ENCODE assay signal across 8 mouse cellular contexts in the genomic region with DNA sequence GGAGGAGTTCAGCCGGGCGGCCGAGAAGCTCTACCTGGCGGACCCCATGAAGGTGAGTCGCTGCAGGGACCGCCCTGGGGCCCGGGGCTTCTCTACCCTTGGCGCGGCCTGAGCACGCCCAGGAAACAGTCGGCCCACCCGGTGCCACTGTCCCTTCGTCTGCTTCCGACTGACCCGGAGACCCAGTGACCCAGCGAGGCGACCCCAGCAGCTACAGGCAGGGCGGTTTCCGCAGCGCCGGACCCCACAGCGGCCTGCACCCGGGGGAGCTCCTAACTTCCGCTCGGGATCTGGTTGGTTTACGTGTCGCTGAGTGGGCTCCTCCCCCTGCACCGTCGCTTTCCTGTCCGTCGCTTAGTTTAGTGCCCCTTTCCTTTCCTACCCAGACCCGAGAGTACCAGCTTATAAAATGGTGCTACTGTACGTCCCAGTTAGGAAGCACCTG. TPM values are rescaled to one million over a fixed set of nuclear protein-coding genes. Genes with fewer than 3 reads are reported as not detected.
A peak's percentile ranks its signal among the peaks of the same experiment; 100 is the strongest.
DNase-seq lines count a peak whose midpoint lies in the region; ATAC-seq and TF ChIP-seq lines count a peak whose summit lies in the region.

No protein-coding gene starts in this region.

- peak overlapping the region; percentile 75 for H3K4me3 ChIP-seq in kidney, adult 2 months (ENCODE audit: insufficient read depth, low read depth, low read length)
- peak overlapping the region; percentile 89 for H3K4me3 ChIP-seq in limb, embryonic 12.5 days (replicated peaks)
- peak overlapping the region; percentile 84 for H3K4me3 ChIP-seq in midbrain, embryonic 14.5 days (replicated peaks; ENCODE audit: low read depth, low read length)

- peak; percentile 24 for TF ChIP-seq POLR2A in kidney, adult 2 months (IDR thresholded peaks at IDR 0.05; ENCODE audit: low read depth, low read length)

- ATAC-seq in granulocyte monocyte progenitor cell, adult 5-6 weeks (replicated peaks; ENCODE audit: poor library complexity, severe bottlenecking): peak; percentile 93
- peak; percentile 91 for ATAC-seq in limb, embryonic 12.5 days (ENCODE audit: insufficient number of reproducible peaks, insufficient read depth, low FRiP score, low TSS enrichment, low read depth)
- ATAC-seq in midbrain, embryonic 14.5 days (ENCODE audit: low FRiP score, low TSS enrichment): peak; percentile 93

- no peaks in the 10 kb centered on the region for H3K9me3 ChIP-seq in limb, embryonic 12.5 days
- no peaks in the 10 kb centered on the region for H3K9me3 ChIP-seq in midbrain, embryonic 14.5 days (ENCODE audit: control insufficient read depth, low read length)

- H3K36me3 ChIP-seq in kidney, adult 2 months (ENCODE audit: control insufficient read depth, insufficient read depth, low read length): no peaks in the 10 kb centered on the region; the same call in 1 of the 2 replicates
- H3K36me3 ChIP-seq in limb, embryonic 12.5 days: peaks cover 31% of the 10 kb centered on the region
- H3K36me3 ChIP-seq in midbrain, embryonic 14.5 days (ENCODE audit: control insufficient read depth, insufficient read depth, low read length): peaks cover 8% of the 10 kb centered on the region

- H3K27me3 ChIP-seq in kidney, adult 2 months (replicated peaks; ENCODE audit: control insufficient read depth, insufficient read depth, low read length): no peaks in the 10 kb centered on the region
- H3K27me3 ChIP-seq in limb, embryonic 12.5 days: no peaks in the 10 kb centered on the region
- no peaks in the 10 kb centered on the region for H3K27me3 ChIP-seq in midbrain, embryonic 14.5 days (ENCODE audit: control insufficient read depth, insufficient read depth, low read length)

- H3K4me2 ChIP-seq in limb, embryonic 12.5 days: peak overlapping the region; percentile 68
- H3K4me2 ChIP-seq in midbrain, embryonic 14.5 days (ENCODE audit: low read length): peak overlapping the region; percentile 70

- peak overlapping the region; percentile 80 for H3K9ac ChIP-seq in limb, embryonic 12.5 days (replicated peaks)
- peak overlapping the region; percentile 72 for H3K9ac ChIP-seq in midbrain, embryonic 14.5 days (replicated peaks; ENCODE audit: low read length)

- TF ChIP-seq CTCF in kidney, adult 2 months (conservative IDR thresholded peaks at IDR 0.05; ENCODE audit: insufficient read depth, insufficient read length, low read depth, low read length): no peak

- peaks cover 9% of the 10 kb centered on the region for H3K4me1 ChIP-seq in kidney, adult 2 months (ENCODE audit: control insufficient read depth, insufficient read depth, low read length)
- peaks cover 17% of the 10 kb centered on the region for H3K4me1 ChIP-seq in limb, embryonic 12.5 days (replicated peaks)
- H3K4me1 ChIP-seq in midbrain, embryonic 14.5 days (ENCODE audit: control insufficient read depth, insufficient read depth, low read length): peaks cover 10% of the 10 kb centered on the region; the same call in 1 of the 2 replicates

- under 1% methylated on average over 33 of the region's 33 CpGs for WGBS in kidney, adult 2 months
- WGBS in limb, embryonic 12.5 days: 0% methylated on average over 33 of the region's 33 CpGs
- under 1% methylated on average over 33 of the region's 33 CpGs for WGBS in midbrain, embryonic 14.5 days

- peak overlapping the region; percentile 29 for H3K27ac ChIP-seq in kidney, adult 2 months (ENCODE audit: insufficient read depth, low read depth, low read length)
- peak overlapping the region; percentile 85 for H3K27ac ChIP-seq in limb, embryonic 12.5 days
- peak overlapping the region; percentile 77 for H3K27ac ChIP-seq in midbrain, embryonic 14.5 days (replicated peaks; ENCODE audit: low read depth, low read length)

- DNase-seq in urinary bladder, adult 18-20 months (ENCODE audit: low spot score in 2 of 2): peak; percentile 57 to 74
- DNase-seq in urinary bladder, adult 2 months (ENCODE audit: low spot score): no peak
- peak; percentile 86 for DNase-seq in embryo, embryonic 9.5 days (ENCODE audit: extremely low spot score)
- DNase-seq in kidney, adult 2 months: peak; percentile 92
- peak; percentile 91 for DNase-seq in midbrain, embryonic 14.5 days
- peak; percentile 75 for DNase-seq in spleen, adult 12 weeks (ENCODE audit: low spot score)

RNA-seq across cellular contexts. Expression of gene Srp9, which starts 0.4 kb away (rescaled TPM):
- 78.6 and 81.2 TPM in 2 replicates for polyA plus RNA-seq in urinary bladder, adult 2 months (2012; rRNA removed)
- 147 and 167 TPM in 2 replicates for total RNA-seq in granulocyte monocyte progenitor cell, adult 5-6 weeks (2014; fragmentation: Nextera tagmentation)
- 168 and 203 TPM in 2 replicates for total RNA-seq in granulocyte monocyte progenitor cell, adult 5-6 weeks (2017)
- polyA plus RNA-seq in kidney, adult 2 months (2012; rRNA removed): 44.0 and 52.8 TPM in 2 replicates
- 176 and 183 TPM in 2 replicates for polyA plus RNA-seq in limb, embryonic 12.5 days (2016; fragmentation: Nextera tagmentation; extraction: Ambion mirVana)
- 151 and 155 TPM in 2 replicates for polyA plus RNA-seq in midbrain, embryonic 14.5 days (2014; fragmentation: Nextera tagmentation; extraction: Ambion mirVana)

RNA-seq across cellular contexts. Expression of gene Vmn1r1, which starts 39.3 kb away (rescaled TPM):
- not detected in 2 replicates for polyA plus RNA-seq in urinary bladder, adult 2 months (2012; rRNA removed)
- not detected in 2 replicates for total RNA-seq in granulocyte monocyte progenitor cell, adult 5-6 weeks (2014; fragmentation: Nextera tagmentation)
- not detected in 2 replicates for total RNA-seq in granulocyte monocyte progenitor cell, adult 5-6 weeks (2017)
- polyA plus RNA-seq in kidney, adult 2 months (2012; rRNA removed): not detected in 2 replicates
- polyA plus RNA-seq in limb, embryonic 12.5 days (2016; fragmentation: Nextera tagmentation; extraction: Ambion mirVana): not detected in 2 replicates
- not detected in 2 replicates for polyA plus RNA-seq in midbrain, embryonic 14.5 days (2014; fragmentation: Nextera tagmentation; extraction: Ambion mirVana)

Comparison
In these comparisons a context has a peak if more than half of its experiments do, and no peak if none do; other contexts are left out.
1. H3K27ac ChIP-seq: peak in every context shown above with its lines; median percentile 85 in limb, embryonic 12.5 days; 77 in midbrain, embryonic 14.5 days; 29 in kidney, adult 2 months.